Mouse (Mus musculus) E14TG2a.4 (cell line): ENCODE measurements around the gene Gpx1.

Experiments used
- CTCF ChIP-seq: conservative IDR thresholded peaks from 2 replicates; pipeline ENCODE4 v1.5.1; 2014; ENCODE audit warnings: low read length
- NANOG ChIP-seq: IDR thresholded peaks from 2 replicates; pipeline ENCODE4 v1.6.1; 2014; ENCODE audit warnings: borderline replicate concordance, low read length, mixed read lengths
- POU5F1 ChIP-seq: IDR thresholded peaks from 2 replicates; pipeline ENCODE4 v1.6.1; 2014; ENCODE audit warnings: low read length, borderline replicate concordance

GRCm38 (mm10) chr9:108378234-108378633 is 39.5 kb downstream of the Gpx1 start:
- TF ChIP-seq CTCF (no peak), NANOG (no peak), POU5F1 (no peak)
